ENCODE assay signal across 14 mouse cellular contexts in the genomic region with DNA sequence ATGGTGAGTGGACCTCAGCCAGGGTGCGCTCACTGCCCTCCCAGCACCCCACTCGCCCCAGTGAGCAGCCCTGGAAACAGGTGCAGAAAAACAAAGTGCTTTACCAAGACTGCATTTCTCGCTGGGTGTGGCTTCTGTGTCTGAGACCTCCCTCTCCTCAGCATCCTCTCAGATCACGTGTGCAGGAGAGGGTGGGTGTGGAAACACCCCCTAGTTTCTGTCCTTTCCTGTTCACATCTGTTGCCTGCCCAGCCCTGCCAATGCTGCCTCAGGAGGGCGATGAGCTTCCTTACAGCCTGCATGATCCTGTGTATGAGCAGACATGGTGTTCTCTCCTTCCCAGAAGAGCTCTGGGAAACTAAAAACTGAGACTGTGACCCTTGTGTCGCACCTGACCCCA. TPM values are rescaled to one million over a fixed set of nuclear protein-coding genes. Genes with fewer than 3 reads are reported as not detected.
A peak's percentile ranks its signal among the peaks of the same experiment; 100 is the strongest.
DNase-seq lines count a peak whose midpoint lies in the region; ATAC-seq and TF ChIP-seq lines count a peak whose summit lies in the region.
"Had no signal": no experiment of that assay in that cellular context is flagged by ENCODE, and none has a peak within 500 bp of the region (broad histone marks: within the 10 kb centered on the region; RNA-seq: fewer than 3 reads in every experiment).

No protein-coding gene starts in this region.

- peak; percentile 55 for DNase-seq in kidney, adult 11 months
- DNase-seq in kidney, adult 18-20 months, result no peak
- no peak for DNase-seq in testis, postnatal 14 days (ENCODE audit: low spot score)
- no peak for DNase-seq in spleen, postnatal 4 days (ENCODE audit: low spot score in 2 of 2)
- DNase-seq: adrenal gland, adult 2 months; left cerebral cortex, postnatal 4 days had no signal

- peak overlapping the region; percentile 29; the same call in 1 of the 2 replicates for H3K4me3 ChIP-seq in E14TG2a.4 (replicated peaks; ENCODE audit: low read length)
- no peak overlapping the region for H3K4me3 ChIP-seq in stomach, embryonic 16.5 days (replicated peaks; ENCODE audit: low read length)
- H3K4me3 ChIP-seq: embryonic facial prominence, embryonic 10.5 days; heart, embryonic 12.5 days had no signal

- H3K36me3 ChIP-seq in E14TG2a.4 (ENCODE audit: insufficient read depth, low read length), result peaks cover 44% of the 10 kb centered on the region
- peaks cover under 1% of the 10 kb centered on the region; the same call in 1 of the 2 replicates for H3K36me3 ChIP-seq in stomach, embryonic 16.5 days (ENCODE audit: control insufficient read depth, insufficient read depth, low read length)

- peak overlapping the region; percentile 68 for H3K27ac ChIP-seq in stomach, embryonic 16.5 days (ENCODE audit: low read length)
- H3K27ac ChIP-seq: embryonic facial prominence, embryonic 10.5 days had no signal

- WGBS in stomach, embryonic 16.5 days, result 71% methylated on average over 6 of the region's 6 CpGs

- peaks cover 42% of the 10 kb centered on the region for H3K4me1 ChIP-seq in E14TG2a.4 (replicated peaks; ENCODE audit: low read depth, low read length)
- peaks cover 29% of the 10 kb centered on the region for H3K4me1 ChIP-seq in stomach, embryonic 16.5 days (ENCODE audit: control insufficient read depth, insufficient read depth, low read length)

- TF ChIP-seq CTCF in E14TG2a.4 (conservative IDR thresholded peaks at IDR 0.05; ENCODE audit: low read length), result no peak

- no peaks in the 10 kb centered on the region for H3K9me3 ChIP-seq in E14TG2a.4 (ENCODE audit: low read length)
- H3K9me3 ChIP-seq in stomach, embryonic 16.5 days (replicated peaks; ENCODE audit: control insufficient read depth, low read length), result no peaks in the 10 kb centered on the region
- H3K9me3 ChIP-seq: embryonic facial prominence, embryonic 10.5 days; heart, embryonic 12.5 days had no signal

- no peaks in the 10 kb centered on the region for H3K27me3 ChIP-seq in E14TG2a.4 (ENCODE audit: insufficient read depth, low read length)
- no peaks in the 10 kb centered on the region for H3K27me3 ChIP-seq in stomach, embryonic 16.5 days (ENCODE audit: control insufficient read depth, insufficient read depth, low read length)
- H3K27me3 ChIP-seq: heart, embryonic 12.5 days had no signal

- H3K4me2 ChIP-seq in stomach, embryonic 16.5 days (ENCODE audit: low read depth, low read length), result no peak overlapping the region
- H3K4me2 ChIP-seq: heart, embryonic 12.5 days; lung, embryonic 14.5 days had no signal

- peak; percentile 50 for ATAC-seq in inflammation-experienced regulatory T-cells, adult 6 months
- ATAC-seq in stomach, embryonic 16.5 days (ENCODE audit: insufficient read depth, low FRiP score), result no peak
- no peak for ATAC-seq in erythroid progenitor cell, adult 5-6 weeks (replicated peaks; ENCODE audit: low FRiP score, poor library complexity, severe bottlenecking)
- ATAC-seq: forebrain, embryonic 14.5 days had no signal

- no peak overlapping the region; the same call in 1 of the 2 replicates for H3K9ac ChIP-seq in stomach, embryonic 16.5 days (ENCODE audit: low read length)
- H3K9ac ChIP-seq: heart, embryonic 12.5 days; lung, embryonic 14.5 days had no signal

RNA-seq across cellular contexts. Expression of gene Degs2, which starts 15.7 kb away (rescaled TPM):
- 1 to 10 TPM; 2.1 to 9.6 (median 8.8) TPM for polyA plus RNA-seq in inflammation-experienced regulatory T-cells, adult 6 months (2017; shearing (Covaris generic))
- polyA plus RNA-seq in stomach, embryonic 16.5 days (2015; fragmentation: Nextera tagmentation; extraction: Ambion mirVana), result 42.9 and 56.5 TPM in 2 replicates
- not detected in 2 replicates for total RNA-seq in erythroid progenitor cell, adult 5-6 weeks (2015; ENCODE audit: low replicate concordance)
- not detected in 2 replicates for total RNA-seq in erythroid progenitor cell, adult 5-6 weeks (2017; ENCODE audit: low replicate concordance)
- total RNA-seq: left cerebral cortex, postnatal 4 days had no signal
